Mouse (Mus musculus) hindbrain, embryonic 11.5 days (tissue): ENCODE measurements around the gene Dtx3l. TPM values are rescaled to one million over a fixed set of nuclear protein-coding genes. Genes with fewer than 3 reads are reported as not detected.

ENCODE experiments used
- ATAC-seq: fragments of 200-750 bp; cut with Nextera tagmentation; 2 replicates; pipeline ENCODE4 v1.8.0; 2017; ENCODE audit warnings: mild to moderate bottlenecking, moderate TSS enrichment, moderate library complexity; ENCODE audit not compliant: low FRiP score
- DNase-seq: peaks from one replicate; pipeline ENCODE4 v3.0.0-alpha.2; 2015; ENCODE audit warnings: low spot score
- H3K27ac ChIP-seq: fragments of 300-500 bp; sonication (generic); 2 replicates; pipeline ENCODE4 v1.5.1; 2014; ENCODE audit warnings: mild to moderate bottlenecking, low read depth, low read length
- H3K27me3 ChIP-seq: fragments of 300-500 bp; sonication (generic); 2 replicates; pipeline ENCODE4 v1.6.1; 2014; ENCODE audit warnings: mild to moderate bottlenecking, low read length, moderate library complexity, mixed read lengths; ENCODE audit not compliant: control insufficient read depth, insufficient read depth
- H3K36me3 ChIP-seq: fragments of 300-500 bp; sonication (generic); 2 replicates; pipeline ENCODE4 v1.6.1; 2014; ENCODE audit warnings: mild to moderate bottlenecking, low read length, moderate library complexity, mixed read lengths; ENCODE audit not compliant: control insufficient read depth, insufficient read depth
- H3K4me1 ChIP-seq: fragments of 300-500 bp; sonication (generic); replicated peaks from 2 replicates; pipeline ENCODE4 v1.6.1; 2014; ENCODE audit warnings: low read length, mixed read lengths; ENCODE audit not compliant: control insufficient read depth, insufficient read depth
- H3K4me2 ChIP-seq: fragments of 300-500 bp; sonication (generic); replicated peaks from 2 replicates; pipeline ENCODE4 v1.6.1; 2014; ENCODE audit warnings: mild to moderate bottlenecking, low read depth, low read length
- H3K4me3 ChIP-seq: fragments of 300-500 bp; sonication (generic); 2 replicates; pipeline ENCODE4 v1.5.1; 2014; ENCODE audit warnings: low read depth, low read length
- H3K9ac ChIP-seq: fragments of 300-500 bp; sonication (generic); 2 replicates; pipeline ENCODE4 v1.6.1; 2014; ENCODE audit warnings: low read depth, low read length
- H3K9me3 ChIP-seq: fragments of 300-500 bp; sonication (generic); 2 replicates; pipeline ENCODE4 v1.6.1; 2016; ENCODE audit warnings: low read length; ENCODE audit not compliant: control insufficient read depth
- WGBS: fragments of 180-500 bp; shearing (Covaris S2); extraction: QIAGEN DNeasy Blood & Tissue Kit; methylation state at CpG from one replicate; pipeline ENCODE4 v1.1.7; 2014; 5-methylcytosine and 5-hydroxymethylcytosine counted together
- polyA plus RNA-seq: library from polyadenylated mRNA; unstranded; fragments of >200 nt; fragmentation: Nextera tagmentation; extraction: Ambion mirVana; gene quantifications from 2 replicates; pipeline ENCODE4 v1.2.1, GENCODE M21; 2014

The Dtx3l gene
- polyA plus RNA-seq, 1 experiment from 2014 or later: 2.2 TPM

DNA sequence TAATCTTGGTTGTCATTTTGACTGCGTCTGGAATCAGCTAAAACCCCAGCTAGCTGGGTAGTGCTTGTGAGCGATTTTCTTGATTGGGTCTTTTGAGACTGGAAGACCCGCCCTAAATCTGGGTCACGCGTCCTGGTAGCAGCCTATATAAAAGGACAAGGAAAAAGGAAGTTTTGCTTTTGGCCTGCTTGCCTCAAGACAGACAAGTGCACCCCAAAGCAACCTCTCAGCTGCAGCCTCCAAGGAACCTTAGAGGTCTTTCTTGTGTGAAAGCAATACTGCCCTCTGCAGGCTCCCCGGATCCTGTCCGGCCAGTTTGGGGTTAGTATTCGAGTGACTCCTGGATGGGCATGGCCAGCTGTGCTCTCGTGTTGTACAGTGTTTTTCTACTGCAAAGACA lies 739 bp upstream of the Dtx3l start:
- WGBS: 16% methylated on average over 9 of the region's 9 CpGs
- peaks cover 6% of the 10 kb centered on the region; the same call in 1 of the 2 replicates for H3K27me3 ChIP-seq
- H3K4me3 ChIP-seq: no peak overlapping the region
- H3K27ac ChIP-seq: no peak overlapping the region
- no peaks in the 10 kb centered on the region for H3K36me3 ChIP-seq
- ATAC-seq (no peak), DNase-seq (peak; percentile 75)
- no peak overlapping the region for H3K4me2 ChIP-seq
- no peaks in the 10 kb centered on the region for H3K9me3 ChIP-seq
- H3K9ac ChIP-seq: no peak overlapping the region
- peaks cover 3% of the 10 kb centered on the region; the same call in 1 of the 2 replicates for H3K4me1 ChIP-seq

DNA sequence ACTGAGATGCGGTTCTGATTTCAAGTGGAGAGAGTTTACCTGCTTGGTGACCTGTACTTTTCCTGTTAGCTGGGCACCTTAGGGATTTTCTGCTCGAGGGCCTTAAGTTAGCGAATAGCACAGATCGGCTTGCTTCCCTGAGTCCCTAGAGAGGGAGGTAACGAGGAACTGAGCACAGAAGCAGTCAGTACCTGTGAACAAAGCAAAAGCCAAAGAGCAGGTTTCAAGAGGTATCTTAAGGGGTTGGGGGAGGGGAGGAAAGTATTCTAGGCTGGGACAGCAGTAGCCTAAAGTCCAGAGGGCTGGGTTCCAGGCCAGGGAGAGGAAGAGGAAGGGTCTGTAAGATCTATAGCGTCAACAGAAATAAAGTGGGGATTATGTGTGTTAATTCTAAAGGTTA lies 310 bp upstream of the Dtx3l start:
- Histone ChIP-seq H3K4me1 (peaks cover 3% of the 10 kb centered on the region; the same call in 1 of the 2 replicates), H3K9ac (peak overlapping the region; percentile 65; the same call in 1 of the 2 replicates), H3K4me3 (peak overlapping the region; percentile 56), H3K4me2 (peak overlapping the region; percentile 94), H3K9me3 (no peaks in the 10 kb centered on the region), H3K36me3 (no peaks in the 10 kb centered on the region), H3K27ac (no peak overlapping the region), H3K27me3 (peaks cover 6% of the 10 kb centered on the region; the same call in 1 of the 2 replicates)
- ATAC-seq (no peak), DNase-seq (peak; percentile 42)
- WGBS: 9% methylated on average over 6 of the region's 6 CpGs

DNA sequence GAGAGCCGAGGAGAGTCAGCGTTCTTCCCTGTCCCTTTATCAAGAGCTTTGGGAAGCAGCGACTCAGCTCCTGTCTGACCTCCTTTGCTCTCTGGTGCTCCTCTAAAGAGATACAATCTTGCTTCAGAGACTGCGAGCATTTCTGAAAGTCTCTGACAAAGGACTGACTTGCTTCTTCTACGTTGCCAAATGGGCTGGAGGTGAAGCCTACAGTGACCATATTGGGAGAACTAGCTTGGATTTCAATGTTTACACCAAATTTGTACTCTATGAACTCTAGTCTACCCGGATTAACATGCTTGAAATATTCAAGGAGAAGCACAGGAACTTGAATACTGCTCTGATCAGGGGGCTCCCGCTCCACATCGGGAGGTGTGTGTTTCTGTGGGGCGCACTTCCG lies 5.8 kb downstream of the Dtx3l start:
- H3K4me3 ChIP-seq: no peak overlapping the region
- H3K36me3 ChIP-seq: no peaks in the 10 kb centered on the region
- H3K9ac ChIP-seq: no peak overlapping the region
- 90% methylated on average over 10 of the region's 10 CpGs for WGBS
- DNase-seq: no peak
- no peaks in the 10 kb centered on the region for H3K4me1 ChIP-seq
- H3K9me3 ChIP-seq: no peaks in the 10 kb centered on the region
- H3K4me2 ChIP-seq: no peak overlapping the region
- no peaks in the 10 kb centered on the region for H3K27me3 ChIP-seq
- no peak overlapping the region for H3K27ac ChIP-seq
- no peak for ATAC-seq

DNA sequence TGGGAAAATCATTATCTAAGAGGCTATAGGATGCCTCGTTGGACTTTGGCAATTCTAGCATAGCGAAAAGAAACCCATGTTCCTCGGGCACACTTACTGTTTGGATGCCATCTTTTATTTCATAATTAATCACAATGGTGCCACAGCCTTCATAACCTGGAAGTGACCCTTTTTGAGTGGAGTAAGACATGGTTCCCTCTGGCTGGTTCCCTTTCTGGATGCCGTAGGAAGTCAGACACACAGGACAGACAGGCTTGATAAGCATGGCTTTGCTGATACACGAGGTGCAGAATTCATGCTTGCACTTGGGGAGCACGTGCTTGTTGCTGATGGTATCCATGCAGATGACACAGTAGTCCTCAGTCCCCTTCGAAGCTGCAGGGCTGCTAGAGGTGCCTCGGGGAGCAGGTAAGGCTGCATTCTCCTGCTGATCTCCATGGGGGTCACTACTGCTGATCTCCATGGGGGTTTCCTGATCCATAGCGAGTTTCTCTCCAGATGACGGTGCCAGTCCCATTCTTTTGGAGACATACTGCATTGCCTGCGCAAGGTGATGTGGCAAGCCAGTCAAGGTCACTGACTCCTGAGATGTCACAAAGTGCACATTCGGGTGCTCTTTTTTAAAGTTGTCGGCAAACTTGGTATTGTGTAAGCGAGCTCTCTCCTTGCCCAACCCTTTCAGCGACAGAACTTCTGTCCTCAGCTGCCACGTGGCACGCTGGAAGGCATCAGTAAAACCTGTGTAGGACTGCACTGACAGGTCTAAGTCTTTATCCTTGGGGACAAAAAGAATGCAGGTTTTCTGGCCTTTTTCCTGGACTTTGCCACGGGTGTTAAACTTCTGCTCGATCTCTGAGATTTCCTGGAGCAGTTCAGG lies 6.5 kb downstream of the Dtx3l start:
- H3K27me3 ChIP-seq: no peaks in the 10 kb centered on the region
- H3K4me1 ChIP-seq: no peaks in the 10 kb centered on the region
- no peaks in the 10 kb centered on the region for H3K9me3 ChIP-seq
- WGBS: 89% methylated on average over 19 of the region's 19 CpGs
- DNase-seq (no peak), ATAC-seq (no peak)
- no peak overlapping the region for H3K27ac ChIP-seq
- no peak overlapping the region for H3K9ac ChIP-seq
- H3K4me2 ChIP-seq: no peak overlapping the region
- H3K36me3 ChIP-seq: no peaks in the 10 kb centered on the region
- H3K4me3 ChIP-seq: no peak overlapping the region

DNA sequence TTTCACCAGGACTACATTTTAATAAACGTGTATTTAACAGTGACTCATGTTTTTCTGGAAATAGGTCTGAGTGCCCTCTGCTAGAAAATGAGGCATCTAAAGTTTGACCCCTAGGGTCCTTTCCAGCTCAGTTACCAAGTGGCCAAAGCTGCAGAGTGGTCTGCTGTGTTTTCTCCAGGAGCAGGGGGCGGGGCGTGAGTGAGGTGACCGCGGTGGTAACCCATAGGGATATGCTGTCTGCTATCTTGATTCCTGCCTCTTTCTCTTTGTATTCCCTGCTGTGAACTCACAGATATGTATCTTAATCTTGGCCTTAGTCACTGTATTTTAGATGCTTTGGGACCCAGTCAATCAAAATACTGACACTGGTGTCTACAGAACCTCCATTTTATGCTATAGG lies 14.6 kb downstream of the Dtx3l start:
- ATAC-seq (no peak), DNase-seq (no peak)
- Histone ChIP-seq H3K4me3 (no peak overlapping the region), H3K27ac (no peak overlapping the region), H3K9ac (no peak overlapping the region), H3K36me3 (no peaks in the 10 kb centered on the region), H3K4me1 (no peaks in the 10 kb centered on the region), H3K4me2 (no peak overlapping the region), H3K9me3 (no peaks in the 10 kb centered on the region), H3K27me3 (no peaks in the 10 kb centered on the region)
- 92% methylated on average over 5 of the region's 5 CpGs for WGBS

DNA sequence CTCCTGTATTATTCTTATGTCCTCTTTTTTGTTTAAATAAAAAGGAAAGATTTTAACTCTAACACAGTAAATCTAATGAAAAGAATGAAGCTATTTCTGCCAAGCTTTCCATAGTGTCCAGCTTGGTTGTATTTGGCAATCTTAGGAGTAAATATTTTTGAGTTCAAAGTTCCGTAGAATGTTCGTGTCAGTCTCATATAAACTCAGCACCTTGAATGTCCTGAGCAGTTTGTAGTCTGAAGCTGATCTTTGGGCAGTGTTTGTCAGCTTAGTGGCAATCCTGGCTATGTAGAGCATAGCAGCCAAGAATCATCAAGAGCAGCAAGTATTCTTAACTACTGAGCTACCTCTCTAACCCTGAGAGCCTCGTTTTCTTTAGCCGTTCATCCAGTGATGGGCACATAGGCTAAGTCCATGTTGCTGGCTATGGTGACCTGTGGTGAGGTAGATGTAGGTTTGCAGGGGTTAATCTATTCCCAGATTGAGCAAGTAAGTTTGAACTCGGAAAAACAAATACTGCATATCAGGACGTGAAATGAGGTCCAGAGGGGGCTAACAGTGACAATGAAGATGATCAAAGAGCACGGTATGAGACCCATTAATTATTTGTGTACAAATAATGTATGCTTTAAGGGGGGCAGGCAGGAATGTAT lies 15.3 kb downstream of the Dtx3l start:
- DNase-seq: no peak
- H3K36me3 ChIP-seq: no peaks in the 10 kb centered on the region
- H3K4me3 ChIP-seq: no peak overlapping the region
- no peaks in the 10 kb centered on the region for H3K4me1 ChIP-seq
- no peak overlapping the region for H3K9ac ChIP-seq
- no peaks in the 10 kb centered on the region for H3K27me3 ChIP-seq
- WGBS: 81% methylated on average over 7 of the region's 7 CpGs
- H3K9me3 ChIP-seq: no peaks in the 10 kb centered on the region
- no peak for ATAC-seq
- H3K4me2 ChIP-seq: no peak overlapping the region
- no peak overlapping the region for H3K27ac ChIP-seq

DNA sequence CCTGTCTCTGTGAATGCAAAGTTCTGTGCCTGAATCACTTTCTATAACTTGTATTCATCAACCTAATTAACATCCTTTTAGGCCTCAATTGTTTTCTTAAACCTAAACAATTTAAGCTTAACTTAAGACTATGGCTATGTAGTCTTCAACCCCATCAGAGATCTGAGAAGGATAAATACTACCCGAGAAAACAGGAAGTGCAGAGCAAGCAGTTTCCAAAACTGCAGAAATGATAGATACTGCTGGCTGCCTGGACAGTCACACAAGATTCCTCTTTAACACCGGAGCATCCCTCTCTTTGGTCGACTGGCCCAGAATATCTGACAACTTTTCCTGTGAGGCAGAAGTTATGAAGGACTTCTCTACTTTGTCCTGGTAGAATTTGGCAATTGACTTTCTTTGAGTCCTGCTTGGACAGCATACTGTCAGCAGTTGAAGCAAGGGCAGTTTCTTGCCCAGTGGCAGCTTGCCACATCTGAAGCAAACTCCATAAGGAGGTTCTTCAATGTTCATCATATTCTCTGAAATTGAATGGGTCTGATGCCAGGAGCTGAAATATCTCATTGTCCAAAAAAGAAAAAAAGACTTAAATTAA lies 16.6 kb downstream of the Dtx3l start:
- no peak for DNase-seq
- 86% methylated on average over 3 of the region's 3 CpGs for WGBS

DNA sequence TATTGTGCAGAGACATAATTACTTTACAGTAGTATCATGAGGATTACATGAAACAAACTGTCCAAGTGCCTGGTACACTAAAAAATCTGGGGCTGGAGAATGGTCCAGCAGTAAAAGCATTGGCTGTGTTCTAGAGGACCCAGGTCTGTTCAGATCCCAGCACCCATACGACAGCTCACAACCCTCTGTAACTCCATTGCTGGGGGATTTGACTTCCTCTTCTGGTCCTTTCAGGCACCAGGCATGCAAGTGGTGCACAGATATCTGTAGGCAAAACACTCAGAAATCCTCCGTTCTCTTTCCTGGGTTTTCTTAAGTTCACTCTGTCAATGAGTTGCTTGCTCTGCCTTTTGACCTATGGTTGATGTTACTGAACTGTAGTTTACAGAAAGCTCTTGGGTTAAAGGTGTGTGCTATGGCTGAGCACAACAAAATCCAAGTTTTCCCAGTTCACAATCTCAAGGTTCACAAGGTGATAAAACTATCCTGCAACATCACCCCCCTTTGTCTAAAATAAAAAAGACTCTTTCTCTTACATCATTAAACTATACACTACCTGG lies 17.2 kb downstream of the Dtx3l start:
- H3K36me3 ChIP-seq: no peaks in the 10 kb centered on the region
- no peaks in the 10 kb centered on the region for H3K9me3 ChIP-seq
- WGBS: 88% methylated on average over 2 of the region's 2 CpGs
- no peak overlapping the region for H3K27ac ChIP-seq
- H3K4me2 ChIP-seq: no peak overlapping the region
- no peaks in the 10 kb centered on the region for H3K27me3 ChIP-seq
- no peak overlapping the region for H3K9ac ChIP-seq
- DNase-seq (no peak), ATAC-seq (no peak)
- H3K4me3 ChIP-seq: no peak overlapping the region
- H3K4me1 ChIP-seq: no peaks in the 10 kb centered on the region

More for the DNA sequence above, 16.6 kb downstream of the Dtx3l start:
- Histone ChIP-seq H3K27ac (no peak overlapping the region), H3K4me1 (no peaks in the 10 kb centered on the region), H3K4me3 (no peak overlapping the region), H3K27me3 (no peaks in the 10 kb centered on the region), H3K36me3 (no peaks in the 10 kb centered on the region), H3K4me2 (no peak overlapping the region), H3K9ac (no peak overlapping the region), H3K9me3 (no peaks in the 10 kb centered on the region)
- no peak for ATAC-seq
